Mouse (Mus musculus) hindbrain, embryonic 11.5 days (tissue): ENCODE measurements around the gene Nup43. TPM values are rescaled to one million over a fixed set of nuclear protein-coding genes. Genes with fewer than 3 reads are reported as not detected.

Experiments used
- ATAC-seq: fragments of 200-750 bp; cut with Nextera tagmentation; 2 replicates; pipeline ENCODE4 v1.8.0; 2017; ENCODE audit warnings: mild to moderate bottlenecking, moderate TSS enrichment, moderate library complexity; ENCODE audit not compliant: low FRiP score
- DNase-seq: peaks from one replicate; pipeline ENCODE4 v3.0.0-alpha.2; 2015; ENCODE audit warnings: low spot score
- H3K27ac ChIP-seq: fragments of 300-500 bp; sonication (generic); 2 replicates; pipeline ENCODE4 v1.5.1; 2014; ENCODE audit warnings: mild to moderate bottlenecking, low read depth, low read length
- H3K27me3 ChIP-seq: fragments of 300-500 bp; sonication (generic); 2 replicates; pipeline ENCODE4 v1.6.1; 2014; ENCODE audit warnings: mild to moderate bottlenecking, low read length, moderate library complexity, mixed read lengths; ENCODE audit not compliant: control insufficient read depth, insufficient read depth
- H3K36me3 ChIP-seq: fragments of 300-500 bp; sonication (generic); 2 replicates; pipeline ENCODE4 v1.6.1; 2014; ENCODE audit warnings: mild to moderate bottlenecking, low read length, moderate library complexity, mixed read lengths; ENCODE audit not compliant: control insufficient read depth, insufficient read depth
- H3K4me1 ChIP-seq: fragments of 300-500 bp; sonication (generic); replicated peaks from 2 replicates; pipeline ENCODE4 v1.6.1; 2014; ENCODE audit warnings: low read length, mixed read lengths; ENCODE audit not compliant: control insufficient read depth, insufficient read depth
- H3K4me2 ChIP-seq: fragments of 300-500 bp; sonication (generic); replicated peaks from 2 replicates; pipeline ENCODE4 v1.6.1; 2014; ENCODE audit warnings: mild to moderate bottlenecking, low read depth, low read length
- H3K4me3 ChIP-seq: fragments of 300-500 bp; sonication (generic); 2 replicates; pipeline ENCODE4 v1.5.1; 2014; ENCODE audit warnings: low read depth, low read length
- H3K9ac ChIP-seq: fragments of 300-500 bp; sonication (generic); 2 replicates; pipeline ENCODE4 v1.6.1; 2014; ENCODE audit warnings: low read depth, low read length
- H3K9me3 ChIP-seq: fragments of 300-500 bp; sonication (generic); 2 replicates; pipeline ENCODE4 v1.6.1; 2016; ENCODE audit warnings: low read length; ENCODE audit not compliant: control insufficient read depth
- WGBS: fragments of 180-500 bp; shearing (Covaris S2); extraction: QIAGEN DNeasy Blood & Tissue Kit; methylation state at CpG from one replicate; pipeline ENCODE4 v1.1.7; 2014; 5-methylcytosine and 5-hydroxymethylcytosine counted together
- polyA plus RNA-seq: library from polyadenylated mRNA; unstranded; fragments of >200 nt; fragmentation: Nextera tagmentation; extraction: Ambion mirVana; gene quantifications from 2 replicates; pipeline ENCODE4 v1.2.1, GENCODE M21; 2014

Nup43 gene
- polyA plus RNA-seq, 1 experiment from 2014 or later: 68.1 TPM

DNA sequence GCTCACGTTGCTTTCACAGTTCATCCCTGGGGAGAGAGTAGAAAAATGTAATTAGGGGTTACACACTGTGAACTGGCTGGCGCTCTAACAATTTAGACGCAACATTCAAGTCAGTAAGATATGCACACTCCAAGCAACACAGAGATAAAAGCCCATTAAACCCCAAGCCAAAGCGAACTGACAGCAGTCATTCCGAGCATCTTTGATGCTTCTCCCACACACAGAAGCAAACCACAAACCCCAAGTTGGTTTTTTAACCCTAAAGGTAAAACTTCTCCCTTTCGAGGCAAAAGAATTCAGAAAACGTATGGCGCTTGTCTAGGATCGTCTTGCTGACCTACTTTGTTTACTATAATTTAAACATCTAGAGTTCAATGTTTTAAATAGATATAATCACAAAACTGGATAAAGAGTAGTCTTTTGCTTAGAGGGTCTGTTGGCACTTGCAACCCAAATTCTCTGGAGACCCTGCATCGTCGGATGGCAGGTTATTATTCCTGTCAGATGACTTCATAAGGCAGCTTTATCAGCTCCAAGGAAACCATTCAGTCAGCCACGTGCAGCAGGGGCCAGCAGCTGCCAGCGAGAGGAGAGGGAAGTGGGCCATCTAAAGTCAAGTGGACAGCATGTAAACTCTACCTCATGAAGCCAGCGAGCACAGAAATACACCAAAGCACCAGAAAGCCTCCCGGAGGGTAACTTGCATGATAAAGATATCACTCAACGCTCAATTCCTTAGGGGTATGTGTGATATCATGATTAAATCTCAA, 36.2 kb upstream of the Nup43 start:
- Histone ChIP-seq H3K4me1 (no peaks in the 10 kb centered on the region), H3K4me3 (no peak overlapping the region), H3K36me3 (no peaks in the 10 kb centered on the region), H3K9ac (no peak overlapping the region), H3K4me2 (no peak overlapping the region), H3K27ac (no peak overlapping the region), H3K27me3 (no peaks in the 10 kb centered on the region), H3K9me3 (no peaks in the 10 kb centered on the region)
- no peak for ATAC-seq
- 88% methylated on average over 16 of the region's 16 CpGs for WGBS
- DNase-seq: no peak

DNA sequence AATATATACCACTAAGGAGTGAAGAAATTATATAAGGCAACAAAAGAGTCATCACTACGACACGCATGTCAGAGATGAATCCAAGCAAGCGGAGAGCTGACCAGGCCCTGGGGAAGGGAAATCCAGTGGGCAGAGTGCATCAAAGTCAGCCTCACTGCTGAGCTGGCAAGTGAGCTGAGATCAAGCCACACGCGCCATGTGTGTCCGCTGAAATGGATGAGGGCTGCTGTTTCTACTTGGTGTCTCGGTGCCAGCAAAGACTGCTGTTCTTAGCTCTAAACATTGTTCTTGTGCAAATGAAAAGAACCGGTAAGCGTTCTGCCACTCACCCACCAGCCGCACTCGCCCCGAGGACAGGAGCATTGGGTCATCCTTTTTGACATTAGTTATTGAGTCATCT, 26.9 kb upstream of the Nup43 start:
- DNase-seq (no peak), ATAC-seq (no peak)
- Histone ChIP-seq H3K4me3 (no peak overlapping the region), H3K4me1 (no peaks in the 10 kb centered on the region), H3K36me3 (0 out of 2 replicates have a peak, but pooled peaks cover 2% of the 10 kb centered on the region), H3K9ac (no peak overlapping the region), H3K4me2 (no peak overlapping the region), H3K9me3 (no peaks in the 10 kb centered on the region), H3K27me3 (no peaks in the 10 kb centered on the region), H3K27ac (no peak overlapping the region)
- WGBS: 93% methylated on average over 12 of the region's 12 CpGs

DNA sequence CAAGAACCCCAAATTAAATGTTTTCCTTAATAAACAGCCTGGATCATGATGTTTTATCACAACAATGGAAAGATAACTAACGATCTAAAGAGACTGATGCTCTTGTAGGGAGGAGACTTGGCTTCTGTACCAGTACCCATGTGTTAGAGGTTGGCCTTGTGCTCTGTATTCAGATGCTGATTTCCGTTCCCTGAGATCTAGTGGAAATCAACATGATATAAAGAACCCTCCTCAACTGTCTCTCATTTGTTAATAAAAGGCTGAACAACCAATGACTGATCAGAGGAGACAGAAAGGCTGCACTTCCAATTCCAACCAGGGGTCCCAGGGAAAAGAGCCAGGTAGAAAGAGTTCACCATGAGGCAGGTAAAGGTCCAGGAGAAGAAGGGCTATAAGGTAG, 21.4 kb upstream of the Nup43 start:
- ATAC-seq (no peak), DNase-seq (no peak)
- H3K9me3 ChIP-seq: no peaks in the 10 kb centered on the region
- no peak overlapping the region for H3K27ac ChIP-seq
- H3K4me1 ChIP-seq: no peaks in the 10 kb centered on the region
- H3K27me3 ChIP-seq: no peaks in the 10 kb centered on the region
- no peak overlapping the region for H3K4me2 ChIP-seq
- WGBS: 90% methylated on average over 2 of the region's 2 CpGs
- no peak overlapping the region for H3K4me3 ChIP-seq
- peaks cover 4% of the 10 kb centered on the region; the same call in 1 of the 2 replicates for H3K36me3 ChIP-seq
- no peak overlapping the region for H3K9ac ChIP-seq

DNA sequence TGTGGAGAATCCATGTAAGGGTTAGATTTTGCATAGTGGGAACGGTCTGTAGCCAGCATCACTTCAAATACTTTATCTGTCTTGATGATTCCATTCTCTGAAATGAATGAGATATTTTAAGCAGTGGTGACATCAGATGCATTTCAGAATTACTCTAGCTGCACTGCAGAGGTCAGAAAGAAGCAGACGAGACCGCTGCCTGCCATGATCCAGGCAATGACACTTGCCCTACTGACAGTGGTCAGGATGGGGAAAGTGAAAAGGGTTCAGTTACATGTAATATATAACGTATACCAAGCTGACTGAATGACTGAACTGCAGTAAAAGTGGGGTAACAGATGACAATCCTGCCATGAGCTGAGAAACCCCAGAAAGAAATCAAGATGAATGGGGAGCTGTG, 18.2 kb upstream of the Nup43 start:
- H3K27me3 ChIP-seq: no peaks in the 10 kb centered on the region
- H3K36me3 ChIP-seq: peaks cover 4% of the 10 kb centered on the region; the same call in 1 of the 2 replicates
- DNase-seq (no peak), ATAC-seq (no peak)
- no peak overlapping the region for H3K4me3 ChIP-seq
- 88% methylated on average over 4 of the region's 4 CpGs for whole genome bisulfite sequencing
- no peaks in the 10 kb centered on the region for H3K9me3 ChIP-seq
- H3K9ac ChIP-seq: no peak overlapping the region
- no peaks in the 10 kb centered on the region for H3K4me1 ChIP-seq
- H3K27ac ChIP-seq: no peak overlapping the region
- H3K4me2 ChIP-seq: no peak overlapping the region

DNA sequence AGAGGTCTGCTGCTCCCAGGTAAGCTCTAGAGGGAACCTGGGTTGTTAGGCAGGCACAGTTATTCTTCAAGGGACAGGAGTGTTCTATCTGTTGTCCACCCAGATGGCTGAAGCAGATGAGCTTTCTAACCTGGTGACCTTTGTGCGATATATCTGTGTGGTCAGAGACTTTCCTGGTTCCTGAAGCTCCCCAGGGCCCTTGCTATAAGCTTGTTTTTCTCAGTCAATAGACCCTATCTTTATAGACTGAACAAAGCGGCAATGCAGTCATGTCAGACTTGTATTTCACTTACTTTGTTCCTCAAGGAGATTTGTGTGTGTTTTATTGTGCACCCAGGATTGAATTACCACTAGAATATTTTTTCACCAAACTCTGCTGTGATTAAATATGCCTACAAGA, 16.2 kb upstream of the Nup43 start:
- DNase-seq (no peak), ATAC-seq (no peak)
- 94% methylated on average over 2 of the region's 2 CpGs for WGBS
- H3K27ac ChIP-seq: no peak overlapping the region
- no peak overlapping the region for H3K4me3 ChIP-seq
- H3K27me3 ChIP-seq: no peaks in the 10 kb centered on the region
- no peaks in the 10 kb centered on the region for H3K9me3 ChIP-seq
- no peak overlapping the region for H3K9ac ChIP-seq
- H3K4me2 ChIP-seq: no peak overlapping the region
- H3K36me3 ChIP-seq: no peaks in the 10 kb centered on the region; the same call in 1 of the 2 replicates
- H3K4me1 ChIP-seq: no peaks in the 10 kb centered on the region

DNA sequence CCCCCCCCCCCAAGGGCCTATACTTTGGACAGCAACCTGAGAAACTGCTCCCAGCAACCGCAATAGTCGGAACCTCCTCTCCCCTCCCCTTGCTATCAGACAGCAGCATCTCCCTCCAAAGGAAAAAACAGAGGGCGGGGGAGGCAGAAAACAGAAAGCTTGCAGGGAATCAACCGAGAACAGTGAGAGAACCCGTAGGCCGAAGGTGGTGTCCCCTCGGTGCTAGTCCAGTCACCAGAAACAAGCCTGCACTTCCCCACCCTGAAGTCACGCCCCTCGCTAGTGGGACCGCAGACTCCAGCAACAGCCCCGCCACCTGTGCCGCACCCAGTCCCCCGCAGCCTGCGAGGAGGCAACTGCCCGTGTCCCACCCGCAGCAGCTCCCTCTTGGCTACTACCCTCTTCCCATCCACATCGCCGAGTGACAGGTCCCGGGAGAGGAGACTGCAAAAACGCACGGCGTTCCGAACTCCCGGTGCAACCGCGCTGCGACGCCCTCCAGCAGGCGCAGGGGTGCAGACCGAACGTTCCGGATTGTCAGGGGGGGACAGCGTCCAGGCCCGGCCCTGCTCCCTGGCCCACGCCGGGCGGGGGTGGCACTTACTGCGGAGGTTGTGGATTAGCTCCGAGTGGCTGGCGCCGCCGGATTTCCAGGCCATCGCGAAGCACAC, 4.7 kb upstream of the Nup43 start:
- DNase-seq (no peak), ATAC-seq (peak; percentile 83)
- no peaks in the 10 kb centered on the region for H3K36me3 ChIP-seq
- H3K27me3 ChIP-seq: no peaks in the 10 kb centered on the region
- H3K4me2 ChIP-seq: peak overlapping the region; percentile 86
- WGBS: under 1% methylated on average over 44 of the region's 44 CpGs
- peak overlapping the region; percentile 90 for H3K4me3 ChIP-seq
- peak overlapping the region; percentile 87 for H3K27ac ChIP-seq
- H3K9me3 ChIP-seq: no peaks in the 10 kb centered on the region
- H3K9ac ChIP-seq: peak overlapping the region; percentile 90
- H3K4me1 ChIP-seq: no peaks in the 10 kb centered on the region

DNA sequence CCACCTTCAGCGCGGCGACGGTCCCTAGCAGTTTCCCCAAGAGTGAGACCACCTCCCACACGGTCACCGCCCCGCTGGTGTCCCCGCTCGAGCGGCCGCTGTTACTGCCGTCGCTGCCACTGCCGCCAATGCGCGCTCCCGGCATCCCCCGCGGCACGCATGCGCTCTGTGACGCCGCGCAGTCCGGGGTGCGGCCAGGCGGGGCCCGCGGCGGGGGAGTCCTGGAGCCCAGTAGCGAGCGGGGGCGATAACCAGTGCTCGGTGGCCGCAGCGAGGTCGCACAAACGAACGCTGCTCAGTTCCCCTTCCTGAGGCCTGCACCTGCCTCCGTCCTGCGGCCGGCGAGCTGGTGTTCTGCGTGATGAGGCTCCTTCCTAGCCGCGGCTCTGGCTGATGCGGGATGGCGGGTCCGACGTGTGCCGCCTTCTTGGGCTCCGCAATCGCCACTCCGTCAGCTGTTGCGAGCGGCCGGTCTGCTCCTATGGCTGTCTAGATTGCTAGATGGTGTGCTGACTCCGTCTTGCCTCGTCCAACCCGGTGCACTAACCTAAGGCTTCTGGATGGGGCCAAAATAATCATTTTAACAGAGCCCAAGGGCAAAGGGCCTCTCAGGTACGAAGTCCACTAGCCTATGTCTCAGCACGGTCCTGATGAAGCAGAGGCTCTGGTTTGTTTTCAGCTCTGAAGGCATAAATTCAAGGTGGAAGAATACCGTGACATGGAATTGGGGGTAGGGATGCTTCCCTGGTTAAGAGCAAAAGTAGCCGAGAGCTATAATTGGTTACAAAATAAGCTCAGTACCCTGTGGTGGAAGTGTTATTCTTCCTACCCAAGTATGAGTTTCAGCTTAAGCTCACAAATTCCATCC, 3.9 kb upstream of the Nup43 start:
- Histone ChIP-seq H3K4me3 (peak overlapping the region; percentile 90), H3K27ac (peak overlapping the region; percentile 87), H3K4me1 (no peaks in the 10 kb centered on the region), H3K36me3 (no peaks in the 10 kb centered on the region), H3K27me3 (no peaks in the 10 kb centered on the region), H3K9ac (peak overlapping the region; percentile 90), H3K4me2 (peak overlapping the region; percentile 86), H3K9me3 (no peaks in the 10 kb centered on the region)
- under 1% methylated on average over 63 of the region's 64 CpGs for WGBS
- ATAC-seq (peak; percentile 93), DNase-seq (peak; percentile 95)

DNA sequence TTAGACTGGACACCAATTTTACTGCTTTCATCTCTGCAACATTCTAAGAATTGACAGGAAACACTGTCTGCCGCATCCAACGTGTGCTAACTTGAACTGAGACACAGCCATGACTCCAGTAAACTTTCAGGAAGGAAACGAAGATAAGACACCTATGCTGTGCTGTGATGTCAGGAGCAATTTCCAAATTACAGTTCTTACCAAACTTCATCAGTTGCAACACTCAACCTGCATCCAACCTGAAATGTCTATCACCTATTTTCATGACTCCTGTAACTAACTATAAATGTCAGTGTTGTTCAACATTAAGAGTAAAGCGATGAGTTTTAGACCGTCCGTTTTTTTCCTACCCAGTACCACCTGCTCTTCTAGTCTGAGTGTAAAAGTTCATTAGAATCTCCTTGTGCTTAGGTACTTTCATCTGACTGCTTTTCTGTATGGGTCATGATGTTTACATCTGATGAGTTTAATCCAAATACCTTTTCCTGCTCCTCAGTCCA, 3.2 kb upstream of the Nup43 start:
- no peak for ATAC-seq
- Histone ChIP-seq H3K4me2 (peak overlapping the region; percentile 86), H3K4me3 (peak overlapping the region; percentile 90), H3K9me3 (no peaks in the 10 kb centered on the region), H3K36me3 (no peaks in the 10 kb centered on the region), H3K27ac (peak overlapping the region; percentile 87; the same call in 1 of the 2 replicates), H3K4me1 (no peaks in the 10 kb centered on the region), H3K9ac (peak overlapping the region; percentile 90), H3K27me3 (no peaks in the 10 kb centered on the region)
- 72% methylated on average over 6 of the region's 6 CpGs for WGBS
- no peak for DNase-seq
